Mouse (Mus musculus) heart, adult 2 months (tissue): Measurements from ENCODE around the gene Ntrk3. TPM values are rescaled to one million over a fixed set of nuclear protein-coding genes. Genes with fewer than 3 reads are reported as not detected.
A peak's percentile ranks its signal among the peaks of the same experiment; 100 is the strongest.

ENCODE experiments used
- DNase-seq, 2 experiments: peaks; one replicate each; pipeline ENCODE4 v3.0.0; 2021
- H3K27ac ChIP-seq: fragments of 200-600 bp; 2 replicates; pipeline ENCODE4 v1.8.1; 2022
- H3K27me3 ChIP-seq: fragments of 200-500 bp; 2 replicates; pipeline ENCODE4 v1.6.1; 2012; ENCODE audit warnings: mild to moderate bottlenecking, low read length, inconsistent platforms, mixed read lengths; ENCODE audit not compliant: control insufficient read depth, insufficient read depth
- H3K36me3 ChIP-seq: fragments of 200-500 bp; 2 replicates; pipeline ENCODE4 v1.6.1; 2012; ENCODE audit warnings: low read length, inconsistent platforms; ENCODE audit not compliant: control insufficient read depth, insufficient read depth
- H3K4me1 ChIP-seq: fragments of 200-500 bp; 2 replicates; pipeline ENCODE4 v1.6.1; 2011; ENCODE audit warnings: low read length; ENCODE audit not compliant: control insufficient read depth, insufficient read depth
- H3K4me3 ChIP-seq: fragments of 200-600 bp; 2 replicates; pipeline ENCODE4 v1.8.1; 2022
- H3K79me2 ChIP-seq: fragments of 200-500 bp; replicated peaks from 2 replicates; pipeline ENCODE4 v1.6.1; 2012; ENCODE audit warnings: mild to moderate bottlenecking, inconsistent platforms, low read length, moderate library complexity, mixed read lengths; ENCODE audit not compliant: control insufficient read depth, insufficient read depth
- H3K9ac ChIP-seq: fragments of 200-500 bp; 2 replicates; pipeline ENCODE4 v1.6.1; 2012; ENCODE audit warnings: low read depth, mild to moderate bottlenecking, control low read depth, inconsistent platforms, low read length, mixed read lengths
- CTCF ChIP-seq: fragments of 200-600 bp; IDR thresholded peaks from 2 replicates; pipeline ENCODE4 v1.8.1; 2022; ENCODE audit warnings: antibody characterized with exemption, mild to moderate bottlenecking, moderate library complexity
- EP300 ChIP-seq: fragments of 200-500 bp; IDR thresholded peaks from 2 replicates; pipeline ENCODE4 v1.6.1; 2011; ENCODE audit warnings: low read depth, low read length, control low read depth; ENCODE audit not compliant: insufficient read depth
- POLR2A ChIP-seq: fragments of 200-500 bp; IDR thresholded peaks from 2 replicates; pipeline ENCODE4 v1.6.1; 2011; ENCODE audit warnings: mild to moderate bottlenecking, low read depth, low read length, control low read depth; ENCODE audit not compliant: insufficient read depth
- WGBS: fragments of 180-500 bp; shearing (Covaris S2); methylation state at CpG from one replicate; pipeline ENCODE4 v1.1.7; 2018; 5-methylcytosine and 5-hydroxymethylcytosine counted together
- intact Hi-C: fragments of 180-260 bp; cut with DNase I; formaldehyde crosslinking; loops from one replicate; pipeline ENCODE4 v1.15.1; 2025
- long read RNA-seq: library from polyadenylated mRNA; stranded (forward); transcript quantifications from one replicate; pipeline ENCODE4 v2.0.0, GENCODE M21; 2021
- polyA plus RNA-seq: library from polyadenylated mRNA; depleted of rRNA; stranded (reverse); fragments of >200 nt; gene quantifications from 2 replicates; pipeline ENCODE4 v1.2.3, GENCODE M21; 2012; rRNA removed
- total RNA-seq, 2 experiments: library from RNA; stranded (reverse); gene quantifications; 2 replicates each; pipeline ENCODE4 v1.2.3; 2021

Gene Ntrk3
- 1 to 10 TPM; 1.4 to 1.8 TPM for total RNA-seq
- polyA plus RNA-seq = 4.8 and 9.1 TPM in 2 replicates
- long read RNA-seq = 0 reads

DNA sequence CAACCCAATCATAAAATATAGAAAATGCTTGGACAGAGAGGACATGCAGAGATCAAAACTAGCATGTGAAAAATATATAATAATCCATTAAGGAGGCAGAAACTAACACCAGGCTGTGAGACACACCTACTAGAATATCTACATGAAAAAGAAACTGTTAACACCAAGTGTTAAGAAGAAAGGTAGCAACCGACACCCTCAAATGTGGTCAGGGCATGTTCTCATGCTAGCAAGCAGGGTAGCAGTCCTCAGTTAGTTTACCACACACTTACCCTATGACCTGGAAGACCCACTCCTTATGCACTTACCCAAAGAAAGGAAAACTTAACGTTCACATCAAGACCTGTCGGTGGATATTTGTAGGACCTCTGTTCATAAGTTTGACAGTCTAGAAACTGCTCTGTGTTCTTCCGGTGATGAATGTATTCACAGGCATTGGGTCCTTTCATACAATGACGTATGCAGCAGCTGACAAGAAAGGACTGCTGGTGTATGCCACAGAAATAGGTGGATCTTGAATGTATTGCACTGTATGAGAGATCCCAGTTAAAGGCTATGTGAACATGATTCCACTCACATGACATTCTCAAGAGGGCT, at the start of gene Ntrk3:
TSS of gene Ntrk3 (minus strand) at position 399 of the 597 bp plus-strand sequence.
- Histone ChIP-seq H3K9ac (no peak within 1 kb of the TSS), H3K4me3 (no peak within 1 kb of the TSS), H3K4me1 (no peaks in the 10 kb centered on the region), H3K27ac (no peak within 1 kb of the TSS), H3K36me3 (no peaks in the 10 kb centered on the region), H3K27me3 (no peaks in the 10 kb centered on the region), H3K79me2 (no peaks in the 10 kb centered on the region)
- intact Hi-C loops = no loop called here
- TF ChIP-seq EP300 = no peak
- no peak for TF ChIP-seq CTCF
- TF ChIP-seq POLR2A = no peak
- WGBS = 78% methylated on average over 5 of the region's 5 CpGs
- no peak for DNase-seq

- no peaks in the 10 kb centered on the region for H3K27me3 ChIP-seq
- WGBS = 34% methylated on average over 5 of the region's 5 CpGs
- intact Hi-C loops = no loop called here
- TF ChIP-seq CTCF = no peak
- TF ChIP-seq EP300 = no peak
- TF ChIP-seq POLR2A = no peak
- H3K27ac ChIP-seq = no peak overlapping the region
- no peak overlapping the region for H3K9ac ChIP-seq
- no peak for DNase-seq
- no peak overlapping the region for H3K4me3 ChIP-seq
- H3K4me1 ChIP-seq = no peaks in the 10 kb centered on the region
- H3K79me2 ChIP-seq = no peaks in the 10 kb centered on the region; the same call in 1 of the 2 replicates
- H3K36me3 ChIP-seq = no peaks in the 10 kb centered on the region
Measured at GRCm38 (mm10) chr7:78785906-78786305, 48.1 kb upstream of the Ntrk3 start.

- peak; percentile 88 to 90 for DNase-seq
- TF ChIP-seq EP300 (no peak), POLR2A (peak; percentile 37; the same call in 1 of the 2 replicates)
- peak within 1 kb of the TSS; percentile 89 for H3K9ac ChIP-seq
- no peaks in the 10 kb centered on the region for H3K27me3 ChIP-seq
- intact Hi-C loops = no loop called here
- WGBS = under 1% methylated on average over 44 of the region's 44 CpGs
- peak within 1 kb of the TSS; percentile 94 for H3K27ac ChIP-seq
- H3K4me3 ChIP-seq = peak within 1 kb of the TSS; percentile 88
- no peaks in the 10 kb centered on the region; the same call in 1 of the 2 replicates for H3K79me2 ChIP-seq
- H3K36me3 ChIP-seq = no peaks in the 10 kb centered on the region
- H3K4me1 ChIP-seq = no peaks in the 10 kb centered on the region
Measured at GRCm38 (mm10) chr7:78782639-78783581, 45.1 kb upstream of the Ntrk3 start, which contains the start of the genes Mrps11 and Mrpl46. Mrps11 (plus strand) TSS chr7:78783119. Mrpl46 (minus strand) TSS chr7:78783531.

GRCm38 (mm10) chr7:78778741-78779140, 40.9 kb upstream of the Ntrk3 start:
- 91% methylated on average over 5 of the region's 5 CpGs for WGBS
- no peaks in the 10 kb centered on the region for H3K36me3 ChIP-seq

GRCm38 (mm10) chr7:78770936-78771335, 33.1 kb upstream of the Ntrk3 start:
- H3K36me3 ChIP-seq = no peaks in the 10 kb centered on the region
- no peak overlapping the region for H3K4me3 ChIP-seq
- intact Hi-C loops = no loop called here
- H3K27me3 ChIP-seq = no peaks in the 10 kb centered on the region
- no peaks in the 10 kb centered on the region for H3K4me1 ChIP-seq
- no peak overlapping the region for H3K9ac ChIP-seq
- no peaks in the 10 kb centered on the region for H3K79me2 ChIP-seq
- 86% methylated on average over 5 of the region's 5 CpGs for WGBS
- no peak overlapping the region for H3K27ac ChIP-seq
- DNase-seq = no peak
- TF ChIP-seq CTCF (no peak), EP300 (no peak), POLR2A (no peak)

More at GRCm38 (mm10) chr7:78778741-78779140, 40.9 kb upstream of the Ntrk3 start:
- H3K4me1 ChIP-seq = no peaks in the 10 kb centered on the region
- TF ChIP-seq EP300 (no peak), CTCF (no peak), POLR2A (no peak)
- no peak for DNase-seq
- H3K27ac ChIP-seq = no peak overlapping the region
- H3K4me3 ChIP-seq = no peak overlapping the region
- no peaks in the 10 kb centered on the region for H3K27me3 ChIP-seq
- no peaks in the 10 kb centered on the region; the same call in 1 of the 2 replicates for H3K79me2 ChIP-seq
- intact Hi-C loops = no loop called here
- H3K9ac ChIP-seq = no peak overlapping the region
